Mouse (Mus musculus) spleen, postnatal 4 days (tissue): ENCODE data around the gene Mtmr3.
"Not testable (repeated sequence)": the region's sequence is repeated elsewhere in the genome, so short reads cannot be mapped to it uniquely, and the experiment has no call there.

Experiments
- DNase-seq, 2 experiments: peaks; one replicate each; pipeline ENCODE4 v3.0.0; 2022; ENCODE audit warnings: low spot score in 2 of 2

Mtmr3 gene

GRCm38 (mm10) chr11:4601890-4602289 lies 7.2 kb upstream of the Mtmr3 start:
- no peak for DNase-seq

DNA sequence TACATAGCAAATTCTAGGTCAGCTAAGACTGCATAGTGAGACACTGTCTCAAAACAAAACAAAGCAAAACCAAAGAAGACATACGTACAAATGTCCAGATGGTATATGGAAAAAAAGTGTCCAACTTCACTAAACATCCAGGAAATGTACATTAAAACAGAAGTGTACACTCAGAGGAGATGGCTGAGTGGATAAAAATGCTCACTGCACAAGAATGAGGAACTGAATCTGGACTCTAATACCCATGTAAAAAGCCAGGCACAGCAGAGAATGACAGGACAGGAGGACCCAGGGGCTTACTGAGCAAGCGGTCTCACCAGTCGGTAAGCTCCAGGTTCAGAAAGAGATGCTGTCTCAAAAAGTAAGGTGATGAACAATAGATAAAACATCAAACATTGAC lies 5.3 kb upstream of the Mtmr3 start:
- no peak for DNase-seq

- no peak for DNase-seq
Measured at GRCm38 (mm10) chr11:4598411-4598810, 3.7 kb upstream of the Mtmr3 start.

DNA sequence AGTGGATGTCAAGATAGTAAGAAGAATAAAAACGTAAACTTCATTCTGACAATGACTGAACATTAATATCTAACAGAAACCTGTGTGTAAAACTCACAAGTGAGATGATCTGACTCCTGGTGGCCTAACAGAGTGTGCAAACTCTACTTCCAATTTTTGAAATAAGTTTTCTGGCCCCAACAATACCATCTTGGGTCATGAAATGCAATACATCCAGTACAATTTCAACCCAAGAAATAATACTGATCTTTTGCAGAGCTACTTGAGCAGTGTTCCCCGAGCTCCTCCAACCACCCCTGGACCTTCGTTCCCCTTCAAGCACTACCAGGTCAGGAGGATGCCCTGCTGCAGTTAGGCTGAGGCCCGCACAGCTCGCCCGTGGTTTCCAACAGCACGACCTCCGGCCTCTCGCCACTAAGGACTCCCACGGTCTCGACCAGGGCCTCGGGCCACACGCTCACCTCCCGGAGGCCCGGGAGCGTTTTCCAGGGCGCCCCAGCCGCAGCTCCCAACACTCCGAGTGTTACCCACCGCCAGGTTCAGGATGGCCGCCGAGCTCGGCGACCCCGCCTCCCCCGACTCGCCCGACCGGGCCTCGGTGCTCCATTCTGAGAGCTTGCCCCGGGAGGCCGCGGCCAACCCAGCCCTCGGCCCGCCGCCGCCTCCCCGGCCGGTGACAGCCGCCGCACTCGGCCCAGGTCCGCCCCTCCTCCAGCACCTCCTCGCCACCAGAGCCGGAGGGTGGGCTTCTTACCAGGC lies 635 bp downstream of the Mtmr3 start:
- peak; percentile 54 to 84 for DNase-seq

- no peak for DNase-seq
Measured at GRCm38 (mm10) chr11:4593491-4593848, 1.2 kb downstream of the Mtmr3 start.

DNA sequence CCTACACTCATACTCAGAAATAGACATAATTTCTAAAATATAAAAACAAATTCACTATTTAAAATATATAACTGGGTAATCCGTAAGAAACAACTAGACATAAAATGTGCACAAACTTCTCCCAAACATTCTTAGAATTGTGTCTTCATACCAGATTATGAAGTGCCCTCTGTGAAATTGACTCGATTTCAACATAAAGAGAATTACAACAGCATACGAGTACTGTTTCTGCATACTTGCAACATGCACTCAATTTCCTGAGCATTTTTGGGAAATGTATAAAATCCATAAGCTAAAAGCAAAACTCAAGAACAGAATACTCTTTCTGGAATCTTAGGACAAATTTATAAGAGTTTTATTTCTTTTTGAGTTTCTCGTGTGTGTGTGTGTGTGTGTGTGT lies 2.9 kb downstream of the Mtmr3 start:
- DNase-seq = no peak

- DNase-seq = peak in 1 of 2 experiments; percentile 44
Measured at GRCm38 (mm10) chr11:4578682-4579081, 16.0 kb downstream of the Mtmr3 start.

DNA sequence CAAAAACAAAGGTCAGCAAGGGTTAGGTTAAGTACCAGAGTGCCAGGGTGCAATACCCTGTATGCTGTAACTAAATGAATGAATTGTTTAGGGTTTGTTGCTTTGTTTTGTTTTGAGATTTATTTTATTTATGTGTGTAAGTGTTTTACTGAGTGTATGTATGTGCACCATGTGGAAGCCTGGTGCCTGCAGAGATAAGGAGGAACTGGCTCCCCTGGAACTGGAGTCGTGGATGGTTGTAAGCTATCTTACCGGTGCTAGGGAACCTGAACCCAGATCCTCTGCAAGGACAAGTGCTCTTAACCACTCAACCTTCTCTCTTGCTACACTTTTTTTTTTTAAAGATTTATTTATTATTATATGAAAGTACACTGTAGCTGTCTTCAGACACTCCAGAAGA lies 17.6 kb downstream of the Mtmr3 start:
- no peak for DNase-seq

- DNase-seq = peak in 1 of 2 experiments; percentile 47
Measured at GRCm38 (mm10) chr11:4576090-4576732, 18.5 kb downstream of the Mtmr3 start.

DNA sequence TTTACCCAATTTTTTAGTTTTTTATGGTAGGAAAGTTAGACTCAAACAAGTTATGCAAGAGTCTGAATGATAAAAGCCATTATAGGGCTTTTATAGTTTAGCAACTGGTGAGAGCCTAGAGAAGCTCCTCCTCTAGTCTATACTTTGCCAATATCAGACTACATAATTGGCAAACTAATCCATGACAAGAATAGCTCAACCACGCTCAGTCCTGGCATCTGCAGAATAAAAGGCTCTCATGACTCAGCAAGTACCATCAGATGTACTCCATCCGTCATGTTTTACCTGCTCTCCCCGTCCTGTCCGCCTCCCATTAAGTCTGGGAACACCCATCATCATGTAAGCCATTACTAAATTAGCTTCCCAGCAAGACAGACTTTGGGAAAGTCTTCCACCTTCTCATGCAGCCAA lies 23.2 kb downstream of the Mtmr3 start:
- DNase-seq = no peak

DNA sequence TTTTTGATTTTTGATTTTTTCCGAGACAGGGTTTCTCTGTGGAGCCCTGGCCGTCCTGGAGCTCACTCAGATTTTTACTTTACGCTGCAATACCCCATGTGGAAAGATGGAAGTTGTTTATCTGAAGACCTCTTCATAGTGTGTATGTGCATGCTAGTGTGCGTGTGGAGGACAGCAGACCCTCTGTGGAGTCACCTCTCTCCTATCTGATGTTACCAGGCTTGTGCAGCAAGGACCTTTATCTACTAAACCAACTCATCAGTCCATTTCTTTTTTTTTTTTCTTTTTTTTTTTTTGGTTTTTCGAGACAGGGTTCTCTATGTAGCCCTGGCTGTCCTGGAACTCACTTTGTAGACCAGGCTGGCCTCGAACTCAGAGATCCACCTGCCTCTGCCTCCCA lies 28.3 kb downstream of the Mtmr3 start:
- no peak for DNase-seq

- DNase-seq = no peak
Measured at GRCm38 (mm10) chr11:4565545-4565944, 29.1 kb downstream of the Mtmr3 start.

DNA sequence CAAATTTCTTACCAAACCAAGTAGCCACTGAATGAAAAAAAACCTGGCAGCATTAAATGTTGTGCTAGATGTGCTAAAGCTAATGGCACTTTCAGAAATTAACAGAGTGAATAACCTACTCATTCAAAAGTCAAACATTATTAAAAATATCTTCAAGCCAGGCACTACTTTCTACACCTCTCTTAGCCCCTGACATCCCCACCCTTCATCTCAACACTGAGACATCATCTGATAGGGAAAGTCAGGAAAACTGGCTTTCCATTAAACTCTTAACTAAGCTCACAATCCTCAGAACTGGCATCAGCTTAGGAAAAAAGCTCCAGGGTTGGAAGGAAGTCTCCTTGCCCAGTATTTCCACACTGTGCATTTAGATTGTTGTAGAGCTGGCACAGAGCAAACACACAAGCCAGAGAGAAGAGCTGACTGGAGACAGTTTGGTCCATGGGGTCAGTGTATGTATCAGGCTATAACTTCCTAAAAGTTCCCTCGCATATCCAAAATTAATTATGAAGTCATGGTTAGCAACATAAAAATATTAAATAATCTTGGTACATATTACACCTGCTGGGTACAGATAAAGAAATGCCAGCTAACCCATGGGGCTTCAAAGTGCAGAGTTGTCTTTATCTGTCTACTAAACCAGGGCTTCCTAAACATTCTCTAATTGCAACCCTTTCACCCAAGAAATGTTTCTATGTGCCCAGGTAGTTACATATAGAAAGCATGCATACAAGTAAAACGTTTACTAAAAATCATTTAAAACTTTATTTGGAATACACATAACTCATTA lies 41.2 kb downstream of the Mtmr3 start:
- DNase-seq = no peak

DNA sequence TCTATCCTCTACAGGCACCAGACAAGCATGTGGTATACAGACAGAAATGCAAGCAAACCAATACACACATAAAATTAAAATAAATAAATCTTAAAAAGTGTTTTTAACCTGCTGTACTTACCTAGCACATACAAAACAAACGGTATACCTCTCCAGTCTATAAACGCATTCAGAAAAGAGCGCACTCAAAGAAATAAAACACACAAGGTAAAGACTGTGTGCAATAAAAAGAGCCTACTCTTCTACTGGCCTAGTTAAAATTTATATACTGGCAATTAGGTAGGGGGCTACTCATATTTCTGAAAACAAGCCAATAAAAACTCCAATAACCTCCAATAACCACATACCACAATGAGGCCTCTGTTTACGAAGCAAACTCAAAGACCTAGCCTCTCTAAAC lies 47.1 kb downstream of the Mtmr3 start:
- DNase-seq = no peak

GRCm38 (mm10) chr11:4545976-4546375 lies 48.7 kb downstream of the Mtmr3 start:
- no peak for DNase-seq

DNA sequence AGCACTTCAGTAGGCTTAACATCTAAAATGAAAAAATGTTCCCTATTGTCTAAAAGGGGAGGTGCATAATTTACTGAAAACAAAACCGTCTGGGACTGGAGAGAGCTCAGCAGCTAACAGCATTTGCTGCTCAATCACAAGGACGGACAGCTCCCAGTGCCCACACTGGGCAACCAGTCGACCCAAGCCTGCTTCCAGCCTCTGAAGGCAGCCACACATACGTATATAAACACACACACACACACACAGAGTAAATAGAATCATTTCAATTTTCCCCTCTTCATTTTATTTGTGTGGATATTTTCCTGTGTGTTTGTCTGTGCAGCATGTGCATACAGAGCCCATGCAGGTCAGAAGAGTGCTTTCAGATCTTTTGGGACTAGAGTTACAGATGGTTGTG lies 49.3 kb downstream of the Mtmr3 start:
- no peak for DNase-seq

GRCm38 (mm10) chr11:4544627-4544921 lies 50.1 kb downstream of the Mtmr3 start:
- not testable (repeated sequence) for DNase-seq

- DNase-seq = no peak
Measured at GRCm38 (mm10) chr11:4543746-4544626, 50.7 kb downstream of the Mtmr3 start.

DNA sequence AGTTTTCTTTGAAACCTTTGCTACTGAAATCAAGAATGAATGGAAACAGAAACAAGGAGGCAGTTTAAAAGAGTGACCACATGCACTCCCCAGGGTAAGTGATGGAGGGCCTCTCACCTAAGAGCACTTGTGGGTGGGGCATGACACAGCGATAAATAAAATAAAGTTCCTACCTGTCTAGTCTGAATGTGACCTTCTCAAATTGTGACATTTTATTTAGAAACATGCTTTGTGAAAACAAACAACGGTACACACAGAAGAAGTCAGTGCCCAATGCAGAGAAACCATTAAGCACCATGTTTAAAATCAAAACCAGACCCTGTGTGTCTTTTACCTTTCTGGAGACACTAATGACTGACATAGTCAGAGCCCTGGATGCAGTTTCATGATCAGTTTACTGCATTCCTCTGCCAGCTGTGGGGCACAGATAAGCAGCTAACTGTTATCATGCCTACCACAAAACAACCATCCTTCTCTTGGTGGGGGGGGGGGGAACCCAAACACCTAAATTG lies 51.6 kb downstream of the Mtmr3 start:
- peak in 1 of 2 experiments; percentile 55 for DNase-seq

- DNase-seq = no peak
Measured at GRCm38 (mm10) chr11:4536645-4537044, 58.0 kb downstream of the Mtmr3 start.

DNA sequence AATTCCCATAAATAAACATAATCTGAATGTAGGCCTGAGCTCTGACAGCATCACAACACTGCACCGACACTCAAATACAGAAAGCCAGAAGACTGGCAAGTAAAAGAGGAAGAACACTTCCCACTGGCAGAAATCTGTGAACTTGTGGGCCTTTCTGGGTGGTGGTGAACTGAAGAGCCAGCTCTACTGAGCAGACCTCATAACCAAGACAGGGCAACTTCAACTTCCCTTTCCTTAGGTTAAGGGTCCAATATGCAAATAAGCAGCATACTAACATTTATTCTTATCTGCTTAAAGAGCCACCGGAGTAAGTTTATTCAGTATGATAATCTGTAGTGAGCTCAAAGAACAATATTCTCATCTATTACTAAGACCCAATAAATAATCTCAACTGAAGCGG lies 67.5 kb downstream of the Mtmr3 start:
- DNase-seq = no peak
